Mouse (Mus musculus) midbrain, embryonic 15.5 days (tissue): Measurements from ENCODE around the gene Pcbp3. TPM values are rescaled to one million over a fixed set of nuclear protein-coding genes. Genes with fewer than 3 reads are reported as not detected.

Experiments used
- ATAC-seq: fragments of 200-750 bp; cut with Nextera tagmentation; replicated peaks from 2 replicates; pipeline ENCODE4 v1.8.0; 2017; ENCODE audit warnings: moderate TSS enrichment
- H3K27ac ChIP-seq: fragments of 300-500 bp; sonication (generic); 2 replicates; pipeline ENCODE4 v1.5.1; 2015; ENCODE audit warnings: mild to moderate bottlenecking, inconsistent platforms
- H3K27me3 ChIP-seq: fragments of 300-500 bp; sonication (generic); replicated peaks from 2 replicates; pipeline ENCODE4 v1.6.1; 2015; ENCODE audit warnings: inconsistent platforms
- H3K36me3 ChIP-seq: fragments of 300-500 bp; sonication (generic); replicated peaks from 2 replicates; pipeline ENCODE4 v1.6.1; 2015; ENCODE audit warnings: inconsistent platforms
- H3K4me1 ChIP-seq: fragments of 300-500 bp; sonication (generic); 2 replicates; pipeline ENCODE4 v1.6.1; 2015; ENCODE audit warnings: inconsistent platforms
- H3K4me2 ChIP-seq: fragments of 300-500 bp; sonication (generic); 2 replicates; pipeline ENCODE4 v1.6.1; 2015; ENCODE audit warnings: inconsistent platforms, mild to moderate bottlenecking, moderate library complexity
- H3K4me3 ChIP-seq: fragments of 300-500 bp; sonication (generic); 2 replicates; pipeline ENCODE4 v1.5.1; 2015; ENCODE audit warnings: mild to moderate bottlenecking, inconsistent platforms
- H3K9ac ChIP-seq: fragments of 300-500 bp; sonication (generic); 2 replicates; pipeline ENCODE4 v1.6.1; 2015; ENCODE audit warnings: mild to moderate bottlenecking, inconsistent platforms
- H3K9me3 ChIP-seq: fragments of 300-500 bp; sonication (generic); 2 replicates; pipeline ENCODE4 v1.6.1; 2016; ENCODE audit warnings: inconsistent platforms
- WGBS: fragments of 180-500 bp; shearing (Covaris S2); methylation state at CpG from one replicate; pipeline ENCODE4 v1.1.7; 2015; ENCODE audit warnings: mixed read lengths; 5-methylcytosine and 5-hydroxymethylcytosine counted together
- polyA plus RNA-seq: library from polyadenylated mRNA; unstranded; fragments of >200 nt; fragmentation: Nextera tagmentation; extraction: Ambion mirVana; gene quantifications from 2 replicates; pipeline ENCODE4 v1.2.1, GENCODE M21; 2015

The Pcbp3 gene
- polyA plus RNA-seq, 1 experiment from 2014 or later: 69.5 TPM

GRCm38 (mm10) chr10:76722751-76723450, 238.8 kb downstream of the Pcbp3 start:
- no peaks in the 10 kb centered on the region for H3K9me3 ChIP-seq
- H3K36me3 ChIP-seq: no peaks in the 10 kb centered on the region
- 88% methylated on average over 18 of the region's 18 CpGs for WGBS
- H3K27ac ChIP-seq: no peak overlapping the region
- no peaks in the 10 kb centered on the region for H3K4me1 ChIP-seq
- no peak overlapping the region for H3K9ac ChIP-seq
- no peak overlapping the region for H3K4me2 ChIP-seq
- no peak for ATAC-seq
- H3K27me3 ChIP-seq: no peaks in the 10 kb centered on the region
- no peak overlapping the region for H3K4me3 ChIP-seq

- ATAC-seq: no peak
- no peaks in the 10 kb centered on the region for H3K36me3 ChIP-seq
- 94% methylated on average over 6 of the region's 6 CpGs for WGBS
- no peak overlapping the region for H3K9ac ChIP-seq
- H3K9me3 ChIP-seq: no peaks in the 10 kb centered on the region
- H3K27ac ChIP-seq: no peak overlapping the region
- no peak overlapping the region for H3K4me3 ChIP-seq
- no peaks in the 10 kb centered on the region for H3K4me1 ChIP-seq
- H3K27me3 ChIP-seq: no peaks in the 10 kb centered on the region
- H3K4me2 ChIP-seq: no peak overlapping the region
Observed at GRCm38 (mm10) chr10:76721746-76722145, 239.9 kb downstream of the Pcbp3 start.

DNA sequence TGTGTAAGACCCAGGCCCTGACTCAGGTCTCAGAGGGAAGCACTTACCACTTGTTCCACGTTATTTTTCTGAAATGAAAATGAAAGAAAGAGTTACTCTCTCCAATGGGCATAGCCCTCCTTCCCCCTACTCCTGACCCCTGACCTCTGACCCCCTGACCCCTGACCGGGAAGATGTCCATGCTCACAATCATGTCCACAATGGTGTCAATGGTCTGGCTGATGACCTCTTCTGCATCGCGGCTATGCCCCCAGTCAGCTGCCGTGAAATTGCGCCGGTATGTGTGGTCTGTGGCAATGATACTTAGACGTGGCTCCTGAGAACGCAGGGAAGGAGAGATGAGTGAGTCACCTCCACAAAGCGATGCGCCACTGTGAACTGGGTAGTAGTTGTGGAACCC, 240.5 kb downstream of the Pcbp3 start:
- Histone ChIP-seq H3K4me1 (no peaks in the 10 kb centered on the region), H3K4me2 (no peak overlapping the region), H3K27ac (no peak overlapping the region), H3K36me3 (no peaks in the 10 kb centered on the region), H3K27me3 (no peaks in the 10 kb centered on the region), H3K4me3 (no peak overlapping the region), H3K9ac (no peak overlapping the region), H3K9me3 (no peaks in the 10 kb centered on the region)
- 83% methylated on average over 11 of the region's 11 CpGs for WGBS
- no peak for ATAC-seq

- WGBS: 87% methylated on average over 4 of the region's 4 CpGs
- no peaks in the 10 kb centered on the region for H3K4me1 ChIP-seq
- no peak for ATAC-seq
- H3K9me3 ChIP-seq: no peaks in the 10 kb centered on the region
- no peak overlapping the region for H3K27ac ChIP-seq
- H3K4me2 ChIP-seq: no peak overlapping the region
- H3K36me3 ChIP-seq: no peaks in the 10 kb centered on the region
- H3K27me3 ChIP-seq: no peaks in the 10 kb centered on the region
- no peak overlapping the region for H3K9ac ChIP-seq
- H3K4me3 ChIP-seq: no peak overlapping the region
Observed at GRCm38 (mm10) chr10:76717631-76718030, 244.1 kb downstream of the Pcbp3 start.

DNA sequence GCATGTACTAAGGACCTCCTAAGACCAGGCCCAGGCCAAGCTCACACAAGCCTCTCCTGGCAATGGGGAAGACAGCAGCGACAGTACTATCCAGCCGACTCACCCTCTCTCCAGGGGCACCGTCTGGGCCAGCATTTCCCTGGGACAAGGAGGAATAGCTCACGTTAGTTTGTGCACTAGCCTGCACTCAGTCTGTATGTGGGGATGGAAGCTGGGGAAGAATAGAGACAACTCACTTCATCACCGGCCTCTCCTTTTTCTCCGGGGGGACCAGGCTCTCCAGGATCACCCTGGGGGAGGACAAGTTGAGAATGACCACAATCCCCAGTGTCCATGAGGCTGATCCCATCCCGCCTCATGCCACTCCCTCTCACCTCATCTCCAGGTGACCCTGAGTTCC, 244.7 kb downstream of the Pcbp3 start:
- Histone ChIP-seq H3K4me1 (no peaks in the 10 kb centered on the region), H3K4me2 (no peak overlapping the region), H3K36me3 (no peaks in the 10 kb centered on the region), H3K9me3 (no peaks in the 10 kb centered on the region), H3K27ac (no peak overlapping the region), H3K4me3 (no peak overlapping the region), H3K27me3 (no peaks in the 10 kb centered on the region), H3K9ac (no peak overlapping the region)
- WGBS: 93% methylated on average over 7 of the region's 7 CpGs
- no peak for ATAC-seq

DNA sequence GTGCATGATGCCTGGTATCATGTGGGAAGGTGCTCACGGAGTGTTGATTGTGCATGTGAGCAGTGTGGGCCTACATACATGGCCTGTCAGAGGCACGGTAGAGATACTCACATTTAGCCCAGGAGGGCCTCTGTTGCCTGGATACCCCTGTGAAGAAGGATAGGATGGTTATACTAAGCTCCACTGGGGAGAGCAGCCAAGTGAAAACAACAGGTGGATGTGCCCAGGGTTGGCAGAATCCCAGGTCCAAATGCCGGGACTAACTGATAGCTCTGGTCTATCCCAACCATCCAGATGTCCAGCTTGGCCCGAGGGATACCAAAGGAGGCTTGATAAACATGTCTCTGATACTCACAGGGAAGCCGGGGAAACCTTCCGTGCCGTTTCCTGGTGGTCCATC, 247.4 kb downstream of the Pcbp3 start:
- ATAC-seq: no peak
- Histone ChIP-seq H3K4me2 (no peak overlapping the region), H3K27me3 (no peaks in the 10 kb centered on the region), H3K36me3 (no peaks in the 10 kb centered on the region), H3K4me3 (no peak overlapping the region), H3K9ac (no peak overlapping the region), H3K9me3 (no peaks in the 10 kb centered on the region), H3K27ac (no peak overlapping the region), H3K4me1 (no peaks in the 10 kb centered on the region)
- WGBS: 78% methylated on average over 7 of the region's 7 CpGs

GRCm38 (mm10) chr10:76712500-76712899, 249.2 kb downstream of the Pcbp3 start:
- 82% methylated on average over 3 of the region's 3 CpGs for WGBS
- H3K36me3 ChIP-seq: no peaks in the 10 kb centered on the region
- no peak overlapping the region for H3K4me2 ChIP-seq
- no peak overlapping the region for H3K4me3 ChIP-seq
- H3K9ac ChIP-seq: no peak overlapping the region
- H3K27ac ChIP-seq: no peak overlapping the region
- H3K4me1 ChIP-seq: no peaks in the 10 kb centered on the region
- H3K9me3 ChIP-seq: no peaks in the 10 kb centered on the region
- no peak for ATAC-seq
- H3K27me3 ChIP-seq: no peaks in the 10 kb centered on the region

Other genes starting within 250 kb of the Pcbp3 start
- gene Col6a1, start 235.7 kb downstream of the Pcbp3 start, polyA plus RNA-seq: 20.0 and 22.1 TPM in 2 replicates
- 43.9 and 45.7 TPM in 2 replicates for gene Slc19a1, start 70.4 kb upstream of the Pcbp3 start, polyA plus RNA-seq
- 33.6 and 35.8 TPM in 2 replicates for gene Col18a1, start 204.7 kb upstream of the Pcbp3 start, polyA plus RNA-seq